Mouse (Mus musculus) forebrain, postnatal 0 days (tissue): ENCODE results near the gene Pde8b. TPM values are rescaled to one million over a fixed set of nuclear protein-coding genes. Genes with fewer than 3 reads are reported as not detected.

Experiments
- ATAC-seq: fragments of 200-750 bp; cut with Nextera tagmentation; 2 replicates; pipeline ENCODE4 v1.8.0; 2017; ENCODE audit warnings: mild to moderate bottlenecking, moderate library complexity
- DNase-seq: peaks from one replicate; pipeline ENCODE4 v3.0.0-alpha.2; 2015
- H3K27ac ChIP-seq: fragments of 300-500 bp; sonication (generic); 2 replicates; pipeline ENCODE4 v1.5.1; 2014; ENCODE audit warnings: low read depth, mild to moderate bottlenecking, antibody characterized with exemption, low read length, moderate library complexity, mixed read lengths
- H3K27me3 ChIP-seq: fragments of 300-500 bp; sonication (generic); 2 replicates; pipeline ENCODE4 v1.6.1; 2014; ENCODE audit warnings: mild to moderate bottlenecking, low read length, mixed read lengths; ENCODE audit not compliant: insufficient read depth
- H3K36me3 ChIP-seq: fragments of 300-500 bp; sonication (generic); 2 replicates; pipeline ENCODE4 v1.6.1; 2014; ENCODE audit warnings: mild to moderate bottlenecking, moderate library complexity; ENCODE audit not compliant: insufficient read depth
- H3K4me1 ChIP-seq: fragments of 300-500 bp; sonication (generic); 2 replicates; pipeline ENCODE4 v1.6.1; 2014; ENCODE audit warnings: antibody characterized with exemption; ENCODE audit not compliant: insufficient read depth
- H3K4me2 ChIP-seq: fragments of 300-500 bp; sonication (generic); 2 replicates; pipeline ENCODE4 v1.6.1; 2014; ENCODE audit warnings: low read depth, mild to moderate bottlenecking, moderate library complexity
- H3K4me3 ChIP-seq: fragments of 300-500 bp; sonication (generic); 2 replicates; pipeline ENCODE4 v1.5.1; 2014; ENCODE audit warnings: low read depth, low read length, mixed read lengths
- H3K9ac ChIP-seq: fragments of 300-500 bp; sonication (generic); 2 replicates; pipeline ENCODE4 v1.6.1; 2014; ENCODE audit warnings: mild to moderate bottlenecking
- H3K9me3 ChIP-seq: fragments of 300-500 bp; sonication (generic); 2 replicates; pipeline ENCODE4 v1.6.1; 2016; ENCODE audit warnings: low read length
- CTCF ChIP-seq: sonication (generic); IDR thresholded peaks from 2 replicates; pipeline ENCODE4 v1.5.1; 2016; ENCODE audit warnings: antibody characterized with exemption, control low read depth, low read depth
- WGBS: fragments of 180-500 bp; shearing (Covaris S2); extraction: QIAGEN DNeasy Blood & Tissue Kit; methylation state at CpG from one replicate; pipeline ENCODE4 v1.1.7; 2014; 5-methylcytosine and 5-hydroxymethylcytosine counted together
- polyA plus RNA-seq: library from polyadenylated mRNA; unstranded; fragments of >200 nt; fragmentation: Nextera tagmentation; extraction: Ambion mirVana; gene quantifications from 2 replicates; pipeline ENCODE4 v1.2.1, GENCODE M21; 2015
- total RNA-seq: library from RNA; depleted of rRNA; stranded (reverse); fragments of >200 nt; gene quantifications from 2 replicates; pipeline ENCODE4 v1.2.3, GENCODE M21; 2014

The Pde8b gene
- total and polyA plus RNA-seq, 2 experiments from 2014 or later, result 6.5 to 21.1 TPM

DNA sequence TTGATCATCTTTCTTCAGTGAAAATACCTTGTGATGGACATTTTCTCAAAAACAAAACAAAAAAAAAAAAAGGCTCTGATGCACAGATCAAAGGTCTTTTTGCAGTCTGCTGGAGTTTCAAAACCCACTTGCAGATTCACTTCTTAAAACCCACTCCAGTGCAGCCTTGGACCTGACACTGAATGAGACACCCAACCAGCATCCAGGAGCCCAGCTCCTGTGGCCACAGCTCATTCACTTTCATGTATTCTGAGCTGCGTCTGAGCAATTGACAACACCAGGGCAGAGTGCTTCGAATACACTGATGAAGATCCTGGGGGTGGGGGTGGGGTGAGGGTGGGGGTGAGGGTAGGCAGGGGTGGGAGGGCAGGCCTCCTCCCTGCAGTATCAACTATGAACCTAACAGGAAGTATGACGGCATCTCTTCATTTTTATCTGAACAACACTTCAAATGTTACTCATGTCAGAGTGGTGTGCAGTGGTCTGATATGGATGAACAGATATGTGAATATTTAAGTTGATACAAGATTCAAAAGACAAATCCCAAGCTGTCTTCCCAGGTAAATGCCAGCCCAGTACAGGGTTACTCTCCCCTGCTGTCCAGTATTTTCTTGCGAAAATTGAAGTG lies 186.6 kb downstream of the Pde8b start:
- no peaks in the 10 kb centered on the region for H3K4me1 ChIP-seq
- H3K9ac ChIP-seq, result no peak overlapping the region
- H3K4me3 ChIP-seq, result no peak overlapping the region
- H3K36me3 ChIP-seq, result no peaks in the 10 kb centered on the region
- no peaks in the 10 kb centered on the region for H3K27me3 ChIP-seq
- ATAC-seq (no peak), DNase-seq (no peak)
- TF ChIP-seq CTCF, result no peak
- no peak overlapping the region for H3K27ac ChIP-seq
- H3K4me2 ChIP-seq, result no peak overlapping the region
- no peaks in the 10 kb centered on the region for H3K9me3 ChIP-seq
- WGBS, result 76% methylated on average over 4 of the region's 4 CpGs

DNA sequence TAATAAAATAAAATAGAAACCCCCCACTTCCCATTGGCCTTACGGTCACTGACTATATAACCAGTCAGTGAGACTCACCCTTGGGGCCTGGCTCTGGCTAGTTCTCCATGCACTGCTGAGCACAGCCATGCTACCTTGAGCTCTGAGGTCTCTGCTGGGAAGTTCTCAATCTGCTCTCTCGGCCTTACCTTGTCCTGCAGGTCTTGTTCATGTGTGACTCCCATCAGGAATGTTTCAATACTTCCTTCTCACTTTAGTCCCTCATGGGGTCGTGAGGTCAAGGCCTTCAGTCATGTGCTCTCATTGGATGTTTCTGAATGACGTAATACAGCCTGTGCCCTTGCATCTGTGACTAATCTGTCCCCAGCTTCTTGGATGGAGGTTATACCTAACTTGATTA lies 191.3 kb downstream of the Pde8b start:
- no peaks in the 10 kb centered on the region for H3K4me1 ChIP-seq
- no peak for ATAC-seq
- H3K4me2 ChIP-seq, result no peak overlapping the region
- H3K36me3 ChIP-seq, result no peaks in the 10 kb centered on the region
- TF ChIP-seq CTCF, result no peak
- no peaks in the 10 kb centered on the region for H3K27me3 ChIP-seq
- H3K9me3 ChIP-seq, result no peaks in the 10 kb centered on the region
- 86% methylated on average over 4 of the region's 4 CpGs for WGBS
- DNase-seq, result no peak
- no peak overlapping the region for H3K4me3 ChIP-seq
- H3K9ac ChIP-seq, result no peak overlapping the region
- no peak overlapping the region for H3K27ac ChIP-seq

DNA sequence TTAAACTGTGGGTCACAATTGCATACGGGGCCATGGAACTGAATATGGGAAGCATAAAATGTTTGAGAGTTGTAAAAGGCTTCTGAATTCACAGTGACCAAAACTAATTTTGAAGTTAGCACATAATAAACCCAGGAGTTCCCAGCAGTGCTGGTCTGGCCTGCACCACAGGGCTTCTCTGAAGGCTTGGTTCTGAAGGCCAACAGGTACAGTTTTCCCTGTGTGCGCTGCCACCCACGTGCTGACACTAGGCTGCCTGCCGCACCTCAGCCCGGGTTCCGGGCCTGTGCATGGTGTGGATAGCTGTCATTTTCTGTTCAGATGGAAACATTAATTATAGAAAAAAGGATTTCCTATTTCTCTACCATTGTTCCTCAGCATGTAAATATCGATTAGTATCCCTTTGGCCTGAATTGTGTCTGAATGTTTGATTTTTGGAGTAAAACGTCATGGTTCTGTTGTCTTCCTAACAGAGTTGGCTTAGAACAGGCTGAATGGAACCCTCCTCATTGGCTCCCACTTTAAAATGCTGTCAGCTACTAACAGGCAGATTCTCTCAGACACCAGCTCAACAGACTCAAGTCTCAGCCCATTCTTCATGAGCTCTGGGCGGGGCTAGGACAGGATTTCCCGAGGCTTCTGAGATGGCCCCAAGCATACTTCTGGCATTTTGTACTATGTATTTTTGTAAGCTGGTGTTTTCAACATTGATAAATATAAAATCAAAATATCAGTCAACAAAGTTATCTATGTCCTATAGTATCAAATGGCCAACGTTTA lies 193.4 kb downstream of the Pde8b start:
- DNase-seq (no peak), ATAC-seq (no peak)
- Histone ChIP-seq H3K27me3 (no peaks in the 10 kb centered on the region), H3K9ac (no peak overlapping the region), H3K27ac (no peak overlapping the region), H3K4me1 (no peaks in the 10 kb centered on the region), H3K9me3 (no peaks in the 10 kb centered on the region), H3K4me2 (no peak overlapping the region), H3K36me3 (no peaks in the 10 kb centered on the region), H3K4me3 (no peak overlapping the region)
- WGBS, result 82% methylated on average over 11 of the region's 11 CpGs
- TF ChIP-seq CTCF, result no peak

DNA sequence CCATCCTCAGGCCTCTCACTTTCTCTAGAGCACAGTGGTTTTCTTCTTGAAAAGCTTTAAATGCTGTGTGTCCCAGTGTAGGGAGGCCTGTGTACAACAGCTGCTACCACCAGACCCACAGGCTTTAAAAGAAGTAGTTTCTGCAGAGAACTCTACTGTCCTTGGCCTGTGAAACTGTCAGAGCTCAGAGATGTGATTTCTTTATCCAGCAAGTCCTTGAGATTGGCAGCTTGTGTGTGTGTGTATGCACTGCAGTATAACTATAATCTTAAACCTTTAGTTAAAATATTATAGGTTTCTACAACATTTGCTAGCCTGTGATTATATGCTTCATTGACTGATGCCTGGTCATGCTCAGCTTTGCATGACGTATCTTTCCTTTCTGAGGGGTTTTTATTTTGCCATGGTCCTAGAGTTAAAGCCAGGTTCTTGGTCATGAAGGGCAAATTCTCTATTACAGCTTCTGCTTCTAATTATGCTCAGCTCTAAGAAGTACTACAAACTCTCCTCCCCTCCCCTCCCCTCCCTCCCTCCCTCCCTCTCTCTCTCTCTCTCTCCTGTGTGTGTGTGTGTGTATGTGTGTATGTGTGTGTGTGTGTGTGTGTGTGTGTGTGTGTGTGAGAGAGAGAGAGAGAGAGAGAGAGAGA lies 194.3 kb downstream of the Pde8b start:
- H3K4me3 ChIP-seq, result no peak overlapping the region
- no peaks in the 10 kb centered on the region for H3K36me3 ChIP-seq
- H3K9me3 ChIP-seq, result no peaks in the 10 kb centered on the region
- H3K27ac ChIP-seq, result no peak overlapping the region
- H3K4me1 ChIP-seq, result no peaks in the 10 kb centered on the region
- no peak for TF ChIP-seq CTCF
- WGBS, result 85% methylated on average over 1 of the region's 1 CpGs
- H3K27me3 ChIP-seq, result no peaks in the 10 kb centered on the region
- H3K9ac ChIP-seq, result no peak overlapping the region
- H3K4me2 ChIP-seq, result no peak overlapping the region
- DNase-seq (no peak), ATAC-seq (no peak)

DNA sequence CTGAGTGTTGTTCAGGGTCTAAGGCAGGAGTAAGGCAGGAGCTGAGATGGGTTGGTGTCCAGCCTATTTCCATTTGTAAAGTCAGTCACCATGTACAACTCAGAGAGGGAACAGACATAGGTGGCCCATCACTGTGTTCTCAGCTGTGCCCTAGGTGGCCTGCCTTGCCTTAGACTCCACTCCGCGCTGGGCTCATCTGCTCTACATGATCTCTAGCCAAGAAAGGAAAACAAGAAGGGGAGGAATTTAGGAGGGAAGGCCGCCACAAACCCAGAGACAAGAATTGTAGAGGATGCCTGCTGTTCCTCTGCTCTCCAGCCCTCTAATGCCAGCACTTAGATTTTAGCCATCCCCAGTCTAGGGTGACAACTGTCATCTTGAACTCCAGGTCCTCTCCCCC lies 197.7 kb downstream of the Pde8b start:
- H3K9ac ChIP-seq, result no peak overlapping the region
- DNase-seq, result no peak
- TF ChIP-seq CTCF, result no peak
- H3K36me3 ChIP-seq, result no peaks in the 10 kb centered on the region
- no peaks in the 10 kb centered on the region for H3K4me1 ChIP-seq
- no peak overlapping the region for H3K4me3 ChIP-seq
- no peak for ATAC-seq
- WGBS, result 79% methylated on average over 3 of the region's 3 CpGs
- H3K27me3 ChIP-seq, result no peaks in the 10 kb centered on the region
- no peak overlapping the region for H3K4me2 ChIP-seq
- no peaks in the 10 kb centered on the region for H3K9me3 ChIP-seq
- H3K27ac ChIP-seq, result no peak overlapping the region

DNA sequence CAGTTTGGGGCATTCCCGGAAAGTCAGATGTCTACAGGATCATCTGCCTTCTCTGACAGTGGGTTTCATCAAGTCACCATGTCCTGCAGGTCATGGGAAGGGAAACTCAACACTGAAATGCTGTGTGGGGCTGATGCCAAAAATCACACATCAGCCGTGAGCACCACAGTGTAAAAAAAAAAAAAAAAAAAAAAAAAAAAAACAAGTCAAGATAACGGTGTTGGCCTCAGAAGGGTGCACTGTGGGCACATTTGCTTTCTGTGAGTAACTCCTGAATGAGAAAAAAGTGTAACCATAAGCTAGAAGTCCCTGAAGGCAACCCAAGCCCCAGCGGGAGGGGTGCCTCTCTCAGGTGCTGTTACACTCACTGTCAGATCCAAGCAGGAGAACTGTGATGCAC lies 199.7 kb downstream of the Pde8b start:
- TF ChIP-seq CTCF, result no peak
- no peaks in the 10 kb centered on the region for H3K27me3 ChIP-seq
- H3K4me2 ChIP-seq, result no peak overlapping the region
- no peak overlapping the region for H3K9ac ChIP-seq
- DNase-seq (no peak), ATAC-seq (no peak)
- no peaks in the 10 kb centered on the region for H3K9me3 ChIP-seq
- H3K36me3 ChIP-seq, result no peaks in the 10 kb centered on the region
- H3K4me3 ChIP-seq, result no peak overlapping the region
- H3K4me1 ChIP-seq, result no peaks in the 10 kb centered on the region
- H3K27ac ChIP-seq, result no peak overlapping the region
- WGBS, result 83% methylated on average over 4 of the region's 4 CpGs

DNA sequence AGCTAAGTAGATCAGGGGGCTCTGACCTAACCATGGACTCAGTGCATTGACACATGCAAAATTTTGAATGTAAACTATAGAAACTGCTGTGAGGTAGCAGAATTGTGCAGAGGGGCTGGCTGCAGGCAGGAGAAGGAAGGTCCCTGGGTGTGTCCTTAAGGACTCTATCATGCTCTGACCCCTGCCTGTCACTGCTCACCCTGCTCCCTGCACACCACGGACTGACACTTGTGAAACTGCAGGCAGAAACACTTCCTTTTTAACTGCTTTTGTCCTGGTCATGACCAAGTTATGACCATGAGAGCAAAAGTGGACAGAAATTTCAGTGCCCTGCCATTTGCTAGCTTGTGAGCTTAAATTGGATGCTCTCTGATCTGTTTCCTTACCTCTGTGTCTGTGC lies 206.0 kb downstream of the Pde8b start:
- Histone ChIP-seq H3K4me2 (no peak overlapping the region), H3K36me3 (no peaks in the 10 kb centered on the region), H3K27ac (no peak overlapping the region), H3K4me3 (no peak overlapping the region), H3K9ac (no peak overlapping the region), H3K27me3 (no peaks in the 10 kb centered on the region), H3K4me1 (no peaks in the 10 kb centered on the region), H3K9me3 (no peaks in the 10 kb centered on the region)
- DNase-seq, result no peak
- 53% methylated on average over 1 of the region's 1 CpGs for WGBS
- ATAC-seq, result no peak
- TF ChIP-seq CTCF, result no peak
